Mouse (Mus musculus): ENCODE measurements around the gene Dnajb13.

Gene Dnajb13

DNA sequence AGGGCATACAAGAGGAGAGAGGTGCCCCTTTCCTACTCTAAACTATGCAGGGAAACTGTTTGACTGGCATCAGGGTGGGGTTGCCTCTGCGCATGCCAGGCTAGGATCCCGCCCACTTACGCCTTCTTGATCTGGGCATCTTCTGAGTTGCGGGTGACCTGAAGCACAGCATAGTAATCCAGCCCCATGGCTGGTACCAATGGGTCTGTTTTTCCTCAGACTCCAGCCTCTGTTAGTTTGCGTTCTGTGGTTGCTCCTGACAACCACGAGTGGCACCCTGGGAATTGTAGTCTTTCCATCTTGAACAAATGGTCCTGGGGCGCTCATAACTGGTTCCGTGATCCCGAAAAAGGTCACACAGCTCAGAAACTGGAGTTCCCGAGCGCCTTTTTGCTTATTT is at the start of gene Dnajb13:
Gene Dnajb13, minus strand, starts transcription at position 388 of the 400 bp plus-strand sequence.
- no peak for DNase-seq (ENCODE audit: low spot score in 2 of 2)

GRCm38 (mm10) chr7:100561861-100562587 is 47.3 kb upstream of the Dnajb13 start:
- DNase-seq (ENCODE audit: low spot score in 2 of 2): no peak

- DNase-seq (ENCODE audit: low spot score in 2 of 2): no peak
Measured at GRCm38 (mm10) chr7:100559331-100559730, 44.6 kb upstream of the Dnajb13 start.

GRCm38 (mm10) chr7:100557241-100557640 is 42.5 kb upstream of the Dnajb13 start:
- DNase-seq (ENCODE audit: low spot score in 2 of 2): no peak

- no peak for DNase-seq (ENCODE audit: low spot score in 2 of 2)
Measured at GRCm38 (mm10) chr7:100555431-100555951, 40.7 kb upstream of the Dnajb13 start.

DNA sequence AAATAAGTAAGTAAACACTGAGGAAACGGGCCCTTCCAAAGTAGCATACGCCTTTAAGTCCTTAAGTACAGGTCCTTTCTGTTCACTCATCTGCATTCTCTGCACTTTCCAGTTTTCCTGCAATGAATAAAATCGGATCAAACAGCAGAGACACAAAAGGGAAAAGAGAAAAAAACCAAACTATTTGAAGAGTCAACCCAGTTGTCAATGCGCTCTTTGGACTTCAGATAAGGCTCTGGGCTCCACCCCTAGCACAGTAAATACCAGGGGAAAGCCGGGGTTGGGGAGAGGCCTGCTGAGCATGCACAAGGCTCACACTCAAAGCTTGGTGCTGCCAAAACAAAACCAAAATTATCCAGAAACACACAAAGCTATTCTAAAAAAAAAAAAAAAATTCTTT is 40.2 kb upstream of the Dnajb13 start:
- DNase-seq (ENCODE audit: low spot score in 2 of 2): no peak

GRCm38 (mm10) chr7:100550338-100551007 is 35.7 kb upstream of the Dnajb13 start:
- DNase-seq (ENCODE audit: low spot score in 2 of 2): no peak

- DNase-seq (ENCODE audit: low spot score in 2 of 2): no peak
Measured at GRCm38 (mm10) chr7:100549796-100550195, 35.0 kb upstream of the Dnajb13 start.

DNA sequence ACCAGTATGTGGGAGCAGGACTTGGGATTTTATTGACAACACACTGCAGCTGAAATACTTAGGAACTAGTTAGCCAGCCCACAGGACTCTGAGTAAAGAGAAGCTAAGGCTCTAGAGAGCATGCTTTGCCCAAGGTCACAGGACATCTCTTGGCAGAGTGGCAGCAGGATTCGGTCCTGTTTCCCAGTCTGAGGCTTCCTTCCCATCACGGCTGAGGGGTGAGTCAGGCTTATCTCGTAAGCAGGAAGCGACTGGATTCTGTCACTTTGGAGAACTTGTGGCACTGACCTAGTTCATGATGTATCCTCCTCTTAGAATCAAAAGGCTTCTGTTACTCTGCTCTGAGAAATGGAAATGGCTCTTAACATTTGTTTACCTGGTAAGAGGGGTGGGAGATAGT is 32.9 kb upstream of the Dnajb13 start:
- DNase-seq (ENCODE audit: low spot score in 2 of 2): no peak

DNA sequence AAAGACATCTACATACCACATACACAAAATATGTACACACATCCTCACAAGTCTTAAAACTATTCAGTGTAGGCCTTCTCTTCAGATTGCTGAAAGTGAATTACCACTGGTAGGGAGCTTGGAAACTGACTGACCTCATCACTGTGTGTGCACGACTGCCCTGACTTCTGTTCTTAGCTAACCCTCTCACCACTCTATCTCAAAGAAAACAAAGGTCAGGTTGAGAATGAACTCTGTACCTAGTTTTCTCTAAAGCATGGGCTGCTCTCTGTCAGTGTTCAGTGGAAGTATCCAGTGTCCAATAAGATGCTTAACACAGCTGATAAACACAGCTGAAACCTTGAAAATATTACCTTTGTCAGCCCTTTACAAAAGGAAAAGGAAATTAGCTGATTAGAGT is 29.7 kb upstream of the Dnajb13 start:
- no peak for DNase-seq (ENCODE audit: low spot score in 2 of 2)

GRCm38 (mm10) chr7:100539516-100539915 is 24.8 kb upstream of the Dnajb13 start:
- DNase-seq (ENCODE audit: low spot score in 2 of 2): no peak

- no peak for DNase-seq (ENCODE audit: low spot score in 2 of 2)
Measured at GRCm38 (mm10) chr7:100537519-100537902, 22.8 kb upstream of the Dnajb13 start.

- DNase-seq (ENCODE audit: low spot score in 2 of 2): peak; percentile 72 to 80
Measured at GRCm38 (mm10) chr7:100536804-100537518, 22.2 kb upstream of the Dnajb13 start, which contains the start of gene Coa4. Gene Coa4 (plus strand): TSS chr7:100537071.

DNA sequence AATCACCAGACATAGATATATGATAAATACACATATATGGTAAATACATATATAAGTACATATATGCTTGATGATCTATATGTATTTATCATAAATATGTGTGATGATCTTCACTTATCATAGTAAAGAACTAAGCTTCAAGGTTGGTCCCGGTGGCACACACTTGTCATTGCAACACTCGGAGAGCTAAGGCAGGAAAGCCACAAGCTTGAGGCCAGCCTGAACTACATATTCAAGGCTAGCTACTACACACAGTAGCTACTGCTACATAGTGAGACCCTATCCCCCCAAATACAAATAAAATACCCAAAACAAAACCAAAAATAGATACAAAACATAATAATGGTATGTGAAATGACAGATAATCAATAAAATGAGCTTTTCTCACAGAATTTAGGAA is 21.1 kb upstream of the Dnajb13 start:
- DNase-seq (ENCODE audit: low spot score in 2 of 2): no peak

- DNase-seq (ENCODE audit: low spot score in 2 of 2): no peak
Measured at GRCm38 (mm10) chr7:100534216-100534615, 19.5 kb upstream of the Dnajb13 start.

- DNase-seq (ENCODE audit: low spot score in 2 of 2): no peak
Measured at GRCm38 (mm10) chr7:100533503-100533902, 18.7 kb upstream of the Dnajb13 start.

DNA sequence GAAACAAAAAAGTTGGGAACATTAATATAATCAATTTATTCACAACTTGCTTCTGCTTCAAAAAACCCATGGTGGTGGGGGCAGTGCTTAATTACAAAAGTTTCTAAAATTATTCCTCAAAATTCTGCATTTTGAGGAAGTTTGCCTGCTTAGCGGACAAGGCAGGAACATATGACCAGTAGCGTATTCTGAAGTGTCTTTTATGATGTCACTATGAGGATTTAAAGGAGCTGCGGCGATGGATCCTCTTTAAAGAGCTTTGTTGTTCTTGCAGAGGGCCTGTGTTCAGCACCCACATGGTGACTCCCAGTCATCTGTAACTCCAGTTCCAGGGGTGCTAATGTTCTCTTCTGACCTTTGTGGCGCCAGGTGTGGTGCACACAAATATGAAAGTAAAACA is 16.0 kb upstream of the Dnajb13 start:
- DNase-seq (ENCODE audit: low spot score in 2 of 2): no peak

- no peak for DNase-seq (ENCODE audit: low spot score in 2 of 2)
Measured at GRCm38 (mm10) chr7:100524669-100525068, 9.9 kb upstream of the Dnajb13 start.

DNA sequence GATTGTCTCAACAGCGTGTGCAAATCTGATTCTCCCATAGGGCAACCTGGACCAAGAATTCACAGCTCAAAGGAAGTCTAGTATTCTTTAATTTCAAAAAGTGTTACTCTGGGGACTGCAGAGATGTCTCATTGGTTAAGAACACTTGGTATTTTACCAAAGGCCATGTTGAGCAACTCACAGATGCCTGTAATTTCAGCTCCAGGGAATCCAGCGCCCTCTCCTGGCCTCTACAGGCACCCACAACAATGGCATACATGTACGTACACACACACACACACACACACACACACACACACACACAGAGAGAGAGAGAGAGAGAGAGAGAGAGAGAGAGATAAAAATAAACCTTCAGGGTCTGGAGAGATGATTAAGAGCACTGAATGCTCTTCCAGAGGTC is 7.5 kb upstream of the Dnajb13 start:
- DNase-seq (ENCODE audit: low spot score in 2 of 2): no peak

DNA sequence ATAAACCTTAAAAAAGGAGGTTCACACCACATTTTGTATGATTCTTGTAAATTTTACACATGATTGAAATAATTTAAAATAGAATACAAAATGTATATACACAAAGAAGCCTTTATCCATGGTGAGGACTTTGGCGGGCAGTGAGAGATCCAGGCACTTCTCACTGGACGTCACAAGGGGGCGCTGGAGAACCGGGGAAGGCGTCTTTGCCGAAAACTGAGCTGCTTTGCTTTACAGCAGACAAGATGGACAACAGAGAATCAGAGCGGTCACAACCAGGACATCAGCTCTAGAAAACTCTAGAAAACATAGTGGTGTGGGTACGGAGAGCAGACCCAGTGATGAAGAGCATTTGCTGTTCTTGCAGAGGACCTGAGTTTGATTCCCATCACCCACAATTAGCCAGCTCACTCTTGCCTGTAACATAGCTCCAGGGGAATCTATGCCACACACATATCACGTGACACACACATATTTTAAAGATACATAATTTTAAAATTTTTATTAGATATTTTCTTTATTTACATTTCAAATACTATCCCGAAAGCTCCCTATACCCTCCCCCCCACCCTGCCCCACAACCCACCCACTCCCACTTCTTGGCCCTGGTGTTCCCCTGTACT is 6.0 kb upstream of the Dnajb13 start:
- DNase-seq (ENCODE audit: low spot score in 2 of 2): peak; percentile 65 to 71

DNA sequence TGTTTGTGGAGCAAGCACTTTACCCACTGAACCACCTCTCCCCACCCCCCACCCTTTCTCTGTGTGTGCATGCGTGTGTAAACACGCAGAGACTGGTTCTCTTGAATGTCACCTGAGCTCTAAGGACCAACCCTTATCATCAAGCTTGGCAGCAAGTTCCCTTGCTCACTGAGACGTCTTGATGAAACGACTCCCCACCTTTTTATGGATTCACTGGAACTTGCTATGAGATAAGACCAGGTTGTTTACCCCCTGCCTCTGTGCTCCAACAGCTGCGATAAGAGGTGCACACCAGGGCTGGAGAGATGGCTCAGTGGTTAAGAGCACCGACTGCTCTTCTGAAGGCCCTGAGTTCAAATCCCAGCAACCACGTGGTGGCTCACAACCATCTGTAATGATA is 5.4 kb upstream of the Dnajb13 start:
- no peak for DNase-seq (ENCODE audit: low spot score in 2 of 2)

DNA sequence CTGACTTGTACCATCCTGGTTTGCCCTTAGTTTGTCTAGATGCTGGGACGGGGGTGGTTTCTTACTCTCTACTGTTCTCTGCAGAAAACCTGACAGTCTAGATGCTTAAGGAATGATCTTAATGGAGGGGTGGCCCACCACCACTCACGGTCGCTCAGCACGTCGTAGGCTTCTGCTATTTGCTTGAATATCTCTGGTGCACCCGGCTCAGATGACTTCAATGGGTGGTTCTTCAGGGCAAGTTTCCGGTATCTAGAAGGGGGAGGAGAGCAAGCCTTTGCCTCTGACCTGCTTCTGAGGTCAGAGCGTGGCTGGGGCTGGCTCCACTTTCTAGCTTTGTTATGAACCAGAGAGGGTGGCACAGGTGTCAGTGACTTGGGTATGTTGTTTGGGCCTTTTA is 3.2 kb downstream of the Dnajb13 start:
- no peak for DNase-seq (ENCODE audit: low spot score in 2 of 2)
